Mouse (Mus musculus) lung, embryonic 14.5 days (tissue): Measurements from ENCODE around the gene Zwint. TPM values are rescaled to one million over a fixed set of nuclear protein-coding genes. Genes with fewer than 3 reads are reported as not detected.

Experiments
- ATAC-seq: fragments of 200-750 bp; cut with Nextera tagmentation; 2 replicates; pipeline ENCODE4 v1.8.0; 2017; ENCODE audit warnings: mild to moderate bottlenecking, moderate TSS enrichment, moderate library complexity; ENCODE audit not compliant: insufficient read depth
- DNase-seq: peaks from one replicate; pipeline ENCODE4 v3.0.0-alpha.2; 2015
- H3K27ac ChIP-seq: fragments of 300-500 bp; sonication (generic); 2 replicates; pipeline ENCODE4 v1.5.1; 2014; ENCODE audit warnings: low read depth, mild to moderate bottlenecking, moderate library complexity
- H3K27me3 ChIP-seq: fragments of 300-500 bp; sonication (generic); 2 replicates; pipeline ENCODE4 v1.6.1; 2014; ENCODE audit warnings: low read length, control low read depth; ENCODE audit not compliant: insufficient read depth
- H3K36me3 ChIP-seq: fragments of 300-500 bp; sonication (generic); 2 replicates; pipeline ENCODE4 v1.6.1; 2014; ENCODE audit warnings: control low read depth; ENCODE audit not compliant: insufficient read depth
- H3K4me1 ChIP-seq: fragments of 300-500 bp; sonication (generic); 2 replicates; pipeline ENCODE4 v1.6.1; 2014; ENCODE audit warnings: antibody characterized with exemption, control low read depth; ENCODE audit not compliant: insufficient read depth
- H3K4me2 ChIP-seq: fragments of 300-500 bp; sonication (generic); 2 replicates; pipeline ENCODE4 v1.6.1; 2014; ENCODE audit warnings: mild to moderate bottlenecking
- H3K4me3 ChIP-seq: fragments of 300-500 bp; sonication (generic); 2 replicates; pipeline ENCODE4 v1.5.1; 2014; ENCODE audit warnings: low read depth, low read length
- H3K9ac ChIP-seq: fragments of 300-500 bp; sonication (generic); 2 replicates; pipeline ENCODE4 v1.6.1; 2014
- H3K9me3 ChIP-seq: fragments of 300-500 bp; sonication (generic); 2 replicates; pipeline ENCODE4 v1.6.1; 2016; ENCODE audit warnings: low read depth, low read length, control low read depth
- CTCF ChIP-seq: IDR thresholded peaks from 2 replicates; pipeline ENCODE4 v1.5.1; 2016; ENCODE audit warnings: antibody characterized with exemption, low read depth
- WGBS: fragments of 180-500 bp; shearing (Covaris S2); extraction: QIAGEN DNeasy Blood & Tissue Kit; methylation state at CpG from one replicate; pipeline ENCODE4 v1.1.7; 2014; 5-methylcytosine and 5-hydroxymethylcytosine counted together
- polyA plus RNA-seq: library from polyadenylated mRNA; unstranded; fragments of >200 nt; fragmentation: Nextera tagmentation; extraction: Ambion mirVana; gene quantifications from 2 replicates; pipeline ENCODE4 v1.2.1, GENCODE M21; 2014

Zwint gene
- polyA plus RNA-seq, result 234 and 244 TPM in 2 replicates

- H3K4me2 ChIP-seq, result peak within 1 kb of the TSS; percentile 82
- TF ChIP-seq CTCF, result no peak
- peak within 1 kb of the TSS; percentile 76 for H3K9ac ChIP-seq
- H3K27me3 ChIP-seq, result no peaks in the 10 kb centered on the region
- H3K9me3 ChIP-seq, result no peaks in the 10 kb centered on the region
- peak within 1 kb of the TSS; percentile 75 for H3K4me3 ChIP-seq
- ATAC-seq, result peak; percentile 98
- peaks cover 27% of the 10 kb centered on the region for H3K36me3 ChIP-seq
- peak; percentile 99 for DNase-seq
- 2% methylated on average over 36 of the region's 36 CpGs for WGBS
- peak within 1 kb of the TSS; percentile 94 for H3K27ac ChIP-seq
- peaks cover 5% of the 10 kb centered on the region for H3K4me1 ChIP-seq
Measured at GRCm38 (mm10) chr10:72654270-72655016, at the start of gene Zwint. Zwint (plus strand) TSS chr10:72654845.

GRCm38 (mm10) chr10:72613125-72613915, 41.3 kb upstream of the Zwint start:
- H3K4me3 ChIP-seq, result no peak overlapping the region
- H3K27ac ChIP-seq, result no peak overlapping the region
- DNase-seq, result no peak
- H3K9me3 ChIP-seq, result no peaks in the 10 kb centered on the region; the same call in 1 of the 2 replicates
- H3K36me3 ChIP-seq, result no peaks in the 10 kb centered on the region
- no peak for TF ChIP-seq CTCF
- H3K4me2 ChIP-seq, result no peak overlapping the region
- no peak for ATAC-seq
- H3K27me3 ChIP-seq, result no peaks in the 10 kb centered on the region
- 75% methylated on average over 5 of the region's 5 CpGs for WGBS
- H3K9ac ChIP-seq, result no peak overlapping the region
- H3K4me1 ChIP-seq, result no peaks in the 10 kb centered on the region

GRCm38 (mm10) chr10:72616153-72616552, 38.5 kb upstream of the Zwint start:
- Histone ChIP-seq H3K4me2 (no peak overlapping the region), H3K9me3 (no peaks in the 10 kb centered on the region; the same call in 1 of the 2 replicates), H3K36me3 (no peaks in the 10 kb centered on the region), H3K4me1 (no peaks in the 10 kb centered on the region), H3K27ac (no peak overlapping the region), H3K4me3 (no peak overlapping the region), H3K27me3 (no peaks in the 10 kb centered on the region), H3K9ac (no peak overlapping the region)
- no peak for TF ChIP-seq CTCF
- 63% methylated on average over 2 of the region's 2 CpGs for WGBS
- DNase-seq (no peak), ATAC-seq (no peak)

GRCm38 (mm10) chr10:72620527-72620926, 34.1 kb upstream of the Zwint start:
- Histone ChIP-seq H3K27ac (no peak overlapping the region), H3K9me3 (no peaks in the 10 kb centered on the region; the same call in 1 of the 2 replicates), H3K4me2 (no peak overlapping the region), H3K36me3 (no peaks in the 10 kb centered on the region), H3K4me1 (no peaks in the 10 kb centered on the region), H3K27me3 (no peaks in the 10 kb centered on the region), H3K9ac (no peak overlapping the region), H3K4me3 (no peak overlapping the region)
- 26% methylated on average over 2 of the region's 2 CpGs for WGBS
- DNase-seq (peak; percentile 70), ATAC-seq (peak; percentile 63)
- TF ChIP-seq CTCF, result no peak

- no peak overlapping the region for H3K9ac ChIP-seq
- H3K36me3 ChIP-seq, result no peaks in the 10 kb centered on the region
- H3K27me3 ChIP-seq, result no peaks in the 10 kb centered on the region
- WGBS, result 20% methylated on average over 8 of the region's 8 CpGs
- no peaks in the 10 kb centered on the region for H3K9me3 ChIP-seq
- H3K4me2 ChIP-seq, result no peak overlapping the region
- no peaks in the 10 kb centered on the region for H3K4me1 ChIP-seq
- H3K4me3 ChIP-seq, result no peak overlapping the region
- no peak for ATAC-seq
- no peak for TF ChIP-seq CTCF
- DNase-seq, result no peak
- no peak overlapping the region for H3K27ac ChIP-seq
Measured at GRCm38 (mm10) chr10:72623561-72623960, 31.1 kb upstream of the Zwint start.

- WGBS, result 24% methylated on average over 5 of the region's 5 CpGs
- no peak overlapping the region for H3K4me3 ChIP-seq
- no peaks in the 10 kb centered on the region for H3K36me3 ChIP-seq
- TF ChIP-seq CTCF, result no peak
- ATAC-seq, result no peak
- no peaks in the 10 kb centered on the region for H3K9me3 ChIP-seq
- no peak overlapping the region for H3K4me2 ChIP-seq
- no peak overlapping the region for H3K9ac ChIP-seq
- no peaks in the 10 kb centered on the region for H3K27me3 ChIP-seq
- DNase-seq, result no peak
- no peak overlapping the region for H3K27ac ChIP-seq
- no peaks in the 10 kb centered on the region for H3K4me1 ChIP-seq
Measured at GRCm38 (mm10) chr10:72634125-72634524, 20.5 kb upstream of the Zwint start.

- Histone ChIP-seq H3K4me2 (no peak overlapping the region), H3K4me3 (no peak overlapping the region), H3K27me3 (no peaks in the 10 kb centered on the region), H3K27ac (no peak overlapping the region), H3K4me1 (peaks cover 4% of the 10 kb centered on the region), H3K36me3 (no peaks in the 10 kb centered on the region), H3K9ac (no peak overlapping the region), H3K9me3 (no peaks in the 10 kb centered on the region)
- no peak for ATAC-seq
- TF ChIP-seq CTCF, result no peak
- DNase-seq, result no peak
- 57% methylated on average over 6 of the region's 6 CpGs for WGBS
Measured at GRCm38 (mm10) chr10:72650867-72651266, 3.8 kb upstream of the Zwint start.
